Mouse (Mus musculus) gastrocnemius, postnatal 36 days (tissue): ENCODE results near the gene Glrx. TPM values are rescaled to one million over a fixed set of nuclear protein-coding genes. Genes with fewer than 3 reads are reported as not detected.
"Not testable (repeated sequence)": the region's sequence is repeated elsewhere in the genome, so short reads cannot be mapped to it uniquely, and the experiment has no call there.

Experiments used
- DNase-seq, 2 experiments: peaks; one replicate each; pipeline ENCODE4 v3.0.0; 2022
- intact Hi-C: fragments of 180-260 bp; cut with DNase I; formaldehyde crosslinking; loops from one replicate; pipeline ENCODE4 v1.15.1; 2025
- total RNA-seq, 2 experiments: library from RNA; stranded (reverse); gene quantifications; 2 replicates each; pipeline ENCODE4 v1.2.3; 2021

Glrx gene
- total RNA-seq, 2 experiments from 2014 or later: 31.7 to 34.9 TPM

- intact Hi-C loops: no loop called here
- DNase-seq: no peak
Observed at GRCm38 (mm10) chr13:75832697-75833096, 7.0 kb upstream of the Glrx start.

- intact Hi-C loops: no loop called here
- DNase-seq: no peak
Observed at GRCm38 (mm10) chr13:75833499-75833898, 6.2 kb upstream of the Glrx start.

GRCm38 (mm10) chr13:75835461-75835860 is 4.2 kb upstream of the Glrx start:
- no peak for DNase-seq
- intact Hi-C loops: no loop called here

GRCm38 (mm10) chr13:75838506-75838905 is 1.2 kb upstream of the Glrx start:
- no peak for DNase-seq
- intact Hi-C loops: no loop called here

GRCm38 (mm10) chr13:75840752-75841285 is 1.2 kb downstream of the Glrx start:
- intact Hi-C loops: no loop called here
- no peak for DNase-seq

- DNase-seq: no peak
- intact Hi-C loops: no loop called here
Observed at GRCm38 (mm10) chr13:75841950-75842349, 2.3 kb downstream of the Glrx start.

- DNase-seq: no peak
- intact Hi-C loops: no loop called here
Observed at GRCm38 (mm10) chr13:75843331-75843730, 3.7 kb downstream of the Glrx start.

- DNase-seq: no peak
- intact Hi-C loops: no loop called here
Observed at GRCm38 (mm10) chr13:75843993-75844683, 4.5 kb downstream of the Glrx start.

- DNase-seq: no peak
- intact Hi-C loops: no loop called here
Observed at GRCm38 (mm10) chr13:75844833-75845518, 5.3 kb downstream of the Glrx start.

- no peak for DNase-seq
- intact Hi-C loops: no loop called here
Observed at GRCm38 (mm10) chr13:75845519-75846166, 6.0 kb downstream of the Glrx start.

GRCm38 (mm10) chr13:75847027-75847426 is 7.4 kb downstream of the Glrx start:
- intact Hi-C loops: no loop called here

GRCm38 (mm10) chr13:75852027-75852426 is 12.4 kb downstream of the Glrx start:
- intact Hi-C loops: no loop called here
- DNase-seq: no peak

More at GRCm38 (mm10) chr13:75847027-75847426, 7.4 kb downstream of the Glrx start:
- DNase-seq: no peak

GRCm38 (mm10) chr13:75853118-75853517 is 13.4 kb downstream of the Glrx start:
- intact Hi-C loops: no loop called here
- DNase-seq: no peak

GRCm38 (mm10) chr13:75859264-75859844 is 19.7 kb downstream of the Glrx start:
- intact Hi-C loops: no loop called here
- no peak for DNase-seq

- intact Hi-C loops: no loop called here
- no peak for DNase-seq
Observed at GRCm38 (mm10) chr13:75865486-75866184, 26.0 kb downstream of the Glrx start.

- intact Hi-C loops: no loop called here
- DNase-seq: no peak
Observed at GRCm38 (mm10) chr13:75867876-75868275, 28.2 kb downstream of the Glrx start.

GRCm38 (mm10) chr13:75874608-75875376 is 35.1 kb downstream of the Glrx start:
- no peak for DNase-seq
- intact Hi-C loops: no loop called here

GRCm38 (mm10) chr13:75876188-75876587 is 36.5 kb downstream of the Glrx start:
- intact Hi-C loops, DNase-seq: not testable (repeated sequence)

GRCm38 (mm10) chr13:75876592-75876991 is 36.9 kb downstream of the Glrx start:
- no peak for DNase-seq
- intact Hi-C loops: no loop called here

- DNase-seq: no peak
- intact Hi-C loops: loop anchor here (2.0 kb wide), 1 partner anchor 649 kb away; no protein-coding TSS in a partner anchor
Observed at GRCm38 (mm10) chr13:75877907-75878306, 38.2 kb downstream of the Glrx start.
